Mouse (Mus musculus) megakaryocyte-erythroid progenitor cell, adult 5-6 weeks (primary cell): ENCODE results near the gene Ctss. TPM values are rescaled to one million over a fixed set of nuclear protein-coding genes. Genes with fewer than 3 reads are reported as not detected.
"Not testable (repeated sequence)": the region's sequence is repeated elsewhere in the genome, so short reads cannot be mapped to it uniquely, and the experiment has no call there.

Source experiments
- ATAC-seq: replicated peaks from 2 replicates; pipeline ENCODE4 v1.8.0; 2016; ENCODE audit warnings: mild to moderate bottlenecking, inconsistent platforms; ENCODE audit not compliant: severe bottlenecking, poor library complexity, low FRiP score, low TSS enrichment
- total RNA-seq, 2 experiments: library from RNA; stranded (forward) in 1 of 2; stranded (reverse) in 1 of 2; fragments of 200-1000, 215-1000 nt in 1 of 2; fragments of >200 nt in 1 of 2; fragmentation: Nextera tagmentation in 1 of 2; gene quantifications; 2 replicates each; pipeline ENCODE4 v1.2.3; 2014 to 2017

Ctss gene
- total RNA-seq, 2 experiments from 2014 or later: 0.28 to 11.4 TPM

- ATAC-seq: no peak
These were observed 3.2 kb downstream of the Ctss start for GRCm38 (mm10) chr3:95529814-95530213.

GRCm38 (mm10) chr3:95531025-95531424 lies 4.4 kb downstream of the Ctss start:
- ATAC-seq: 0 out of 2 replicates have a peak, but pooled peaks have one; percentile 47

- no peak for ATAC-seq
These were observed 6.8 kb downstream of the Ctss start for GRCm38 (mm10) chr3:95533364-95533763.

- ATAC-seq: no peak
These were observed 8.3 kb downstream of the Ctss start for GRCm38 (mm10) chr3:95534927-95535326.

GRCm38 (mm10) chr3:95538936-95539335 lies 12.3 kb downstream of the Ctss start:
- no peak for ATAC-seq

- no peak for ATAC-seq
These were observed 13.3 kb downstream of the Ctss start for GRCm38 (mm10) chr3:95539837-95540236.

- not testable (repeated sequence) for ATAC-seq
These were observed 14.6 kb downstream of the Ctss start for GRCm38 (mm10) chr3:95541186-95541585.

GRCm38 (mm10) chr3:95542171-95542570 lies 15.6 kb downstream of the Ctss start:
- no peak for ATAC-seq

- no peak for ATAC-seq
These were observed 16.4 kb downstream of the Ctss start for GRCm38 (mm10) chr3:95542981-95543380.

GRCm38 (mm10) chr3:95550176-95550575 lies 23.6 kb downstream of the Ctss start:
- ATAC-seq: no peak

GRCm38 (mm10) chr3:95553986-95554385 lies 27.4 kb downstream of the Ctss start:
- no peak for ATAC-seq

GRCm38 (mm10) chr3:95559437-95559836 lies 32.9 kb downstream of the Ctss start, which contains the start of gene Hormad1:
Gene Hormad1, plus strand, starts transcription at chr3:95559677.
- no peak for ATAC-seq

- ATAC-seq: no peak
These were observed 34.2 kb downstream of the Ctss start for GRCm38 (mm10) chr3:95560738-95561137.

GRCm38 (mm10) chr3:95561826-95562225 lies 35.2 kb downstream of the Ctss start:
- ATAC-seq: no peak

GRCm38 (mm10) chr3:95569585-95569984 lies 43.0 kb downstream of the Ctss start:
- ATAC-seq: no peak

GRCm38 (mm10) chr3:95587754-95588603 lies 61.4 kb downstream of the Ctss start:
- ATAC-seq: no peak; the same call in 1 of the 2 replicates

- ATAC-seq: peak; percentile 100
These were observed 62.1 kb downstream of the Ctss start, which contains the start of gene Golph3l for GRCm38 (mm10) chr3:95588604-95589086. Gene Golph3l, plus strand, starts transcription at chr3:95588934.

GRCm38 (mm10) chr3:95598734-95599133 lies 72.1 kb downstream of the Ctss start:
- ATAC-seq: no peak

GRCm38 (mm10) chr3:95601287-95601686 lies 74.7 kb downstream of the Ctss start:
- ATAC-seq: no peak
